ENCODE assay signal across 8 mouse cellular contexts in the genomic region with DNA sequence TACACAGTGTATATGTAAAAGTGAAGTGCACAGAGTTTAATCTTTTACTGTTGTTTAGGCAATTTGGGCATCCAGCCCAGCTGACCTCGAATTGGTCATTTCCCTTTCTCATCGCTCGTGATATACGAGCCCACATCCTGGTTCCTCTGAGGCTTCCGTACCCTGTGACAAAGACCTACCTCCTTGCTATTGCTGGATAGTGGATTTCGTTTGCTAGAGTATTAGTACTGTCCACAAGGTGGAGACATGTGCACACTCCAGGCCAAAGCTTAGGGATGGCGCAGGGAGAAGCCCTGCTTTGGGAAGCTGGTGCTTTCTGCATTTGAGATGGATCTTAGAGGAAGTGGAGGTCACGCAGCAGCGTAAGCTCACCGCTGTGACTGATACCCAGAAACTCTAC.
DNase-seq lines count a peak whose midpoint lies in the region; ATAC-seq lines count a peak whose summit lies in the region.

No protein-coding gene starts in this region.

- H3K4me1 ChIP-seq in embryonic facial prominence, embryonic 13.5 days, result peaks cover 4% of the 10 kb centered on the region; the same call in 1 of the 2 replicates
- 0 out of 2 replicates have a peak, but pooled peaks cover 2% of the 10 kb centered on the region for H3K4me1 ChIP-seq in hindbrain, embryonic 13.5 days (replicated peaks)
- H3K4me1 ChIP-seq in limb, embryonic 11.5 days (ENCODE audit: control insufficient read depth, insufficient read depth, low read length), result no peaks in the 10 kb centered on the region
- no peaks in the 10 kb centered on the region; the same call in 1 of the 2 replicates for H3K4me1 ChIP-seq in midbrain, embryonic 13.5 days (replicated peaks)

- H3K4me3 ChIP-seq in embryonic facial prominence, embryonic 13.5 days, result no peak overlapping the region
- no peak overlapping the region for H3K4me3 ChIP-seq in hindbrain, embryonic 13.5 days
- H3K4me3 ChIP-seq in limb, embryonic 11.5 days (ENCODE audit: low read depth, low read length), result no peak overlapping the region
- no peak overlapping the region for H3K4me3 ChIP-seq in midbrain, embryonic 13.5 days (replicated peaks)

- no peaks in the 10 kb centered on the region for H3K27me3 ChIP-seq in embryonic facial prominence, embryonic 13.5 days
- H3K27me3 ChIP-seq in hindbrain, embryonic 13.5 days, result no peaks in the 10 kb centered on the region
- no peaks in the 10 kb centered on the region for H3K27me3 ChIP-seq in limb, embryonic 11.5 days (ENCODE audit: control insufficient read depth, insufficient read depth, low read length)
- H3K27me3 ChIP-seq in midbrain, embryonic 13.5 days, result no peaks in the 10 kb centered on the region

- H3K36me3 ChIP-seq in embryonic facial prominence, embryonic 13.5 days, result peaks cover 21% of the 10 kb centered on the region
- H3K36me3 ChIP-seq in hindbrain, embryonic 13.5 days, result peaks cover 20% of the 10 kb centered on the region
- H3K36me3 ChIP-seq in limb, embryonic 11.5 days (ENCODE audit: control insufficient read depth, insufficient read depth, low read length), result no peaks in the 10 kb centered on the region
- peaks cover 18% of the 10 kb centered on the region for H3K36me3 ChIP-seq in midbrain, embryonic 13.5 days

- H3K9ac ChIP-seq in embryonic facial prominence, embryonic 13.5 days, result no peak overlapping the region
- no peak overlapping the region for H3K9ac ChIP-seq in hindbrain, embryonic 13.5 days
- no peak overlapping the region for H3K9ac ChIP-seq in limb, embryonic 11.5 days (ENCODE audit: low read length)
- no peak overlapping the region for H3K9ac ChIP-seq in midbrain, embryonic 13.5 days (replicated peaks)

- H3K27ac ChIP-seq in embryonic facial prominence, embryonic 13.5 days, result no peak overlapping the region
- no peak overlapping the region for H3K27ac ChIP-seq in hindbrain, embryonic 13.5 days
- H3K27ac ChIP-seq in limb, embryonic 11.5 days (replicated peaks; ENCODE audit: low read depth, low read length), result no peak overlapping the region
- H3K27ac ChIP-seq in midbrain, embryonic 13.5 days, result no peak overlapping the region

- WGBS in embryonic facial prominence, embryonic 13.5 days, result 31% methylated on average over 10 of the region's 10 CpGs
- whole genome bisulfite sequencing in hindbrain, embryonic 13.5 days, result 71% methylated on average over 10 of the region's 10 CpGs
- WGBS in limb, embryonic 11.5 days, result 57% methylated on average over 10 of the region's 10 CpGs
- 62% methylated on average over 10 of the region's 10 CpGs for WGBS in midbrain, embryonic 13.5 days

- H3K9me3 ChIP-seq in embryonic facial prominence, embryonic 13.5 days, result no peaks in the 10 kb centered on the region
- no peaks in the 10 kb centered on the region for H3K9me3 ChIP-seq in hindbrain, embryonic 13.5 days
- no peaks in the 10 kb centered on the region for H3K9me3 ChIP-seq in limb, embryonic 11.5 days (ENCODE audit: control insufficient read depth, low read length)
- H3K9me3 ChIP-seq in midbrain, embryonic 13.5 days, result no peaks in the 10 kb centered on the region

- peak; percentile 59; the same call in 1 of the 2 replicates for ATAC-seq in embryonic facial prominence, embryonic 13.5 days (ENCODE audit: insufficient number of reproducible peaks, insufficient read depth, low FRiP score, low TSS enrichment, low read depth)
- ATAC-seq in hindbrain, embryonic 13.5 days (ENCODE audit: low FRiP score), result peak; percentile 65
- peak; percentile 46; the same call in 1 of the 2 replicates for ATAC-seq in limb, embryonic 11.5 days (ENCODE audit: insufficient number of reproducible peaks, low FRiP score, low TSS enrichment, low read depth)
- ATAC-seq in midbrain, embryonic 13.5 days, result peak; percentile 81

- DNase-seq in embryo, embryonic 10 days (ENCODE audit: low spot score), result peak; percentile 81
- no peak for DNase-seq in embryo, embryonic 9.5 days (ENCODE audit: extremely low spot score)
- peak; percentile 70 for DNase-seq in R1 (ENCODE audit: low read depth, low spot score)
- peak; percentile 55 for DNase-seq in limb, embryonic 11.5 days (ENCODE audit: low spot score)
- DNase-seq in ovary, postnatal 36 days (ENCODE audit: low spot score), result no peak

- H3K4me2 ChIP-seq in embryonic facial prominence, embryonic 13.5 days, result no peak overlapping the region
- H3K4me2 ChIP-seq in hindbrain, embryonic 13.5 days, result no peak overlapping the region
- no peak overlapping the region for H3K4me2 ChIP-seq in limb, embryonic 11.5 days (ENCODE audit: low read depth, severe bottlenecking)
- no peak overlapping the region for H3K4me2 ChIP-seq in midbrain, embryonic 13.5 days (replicated peaks)

Comparison
In these comparisons a context has a peak if more than half of its experiments do, and no peak if none do; other contexts are left out.
1. DNase-seq: peak in embryo, embryonic 10 days (single experiment), R1 (single experiment) and limb, embryonic 11.5 days (single experiment); none in embryo, embryonic 9.5 days (single experiment) and ovary, postnatal 36 days (single experiment).
2. Peak in every context shown above with its lines, with median percentiles within 50 percentile points of each other: ATAC-seq.